Mouse (Mus musculus): ENCODE results near the gene Mustn1.
A peak's percentile ranks its signal among the peaks of the same experiment; 100 is the strongest.

Mustn1 gene

DNA sequence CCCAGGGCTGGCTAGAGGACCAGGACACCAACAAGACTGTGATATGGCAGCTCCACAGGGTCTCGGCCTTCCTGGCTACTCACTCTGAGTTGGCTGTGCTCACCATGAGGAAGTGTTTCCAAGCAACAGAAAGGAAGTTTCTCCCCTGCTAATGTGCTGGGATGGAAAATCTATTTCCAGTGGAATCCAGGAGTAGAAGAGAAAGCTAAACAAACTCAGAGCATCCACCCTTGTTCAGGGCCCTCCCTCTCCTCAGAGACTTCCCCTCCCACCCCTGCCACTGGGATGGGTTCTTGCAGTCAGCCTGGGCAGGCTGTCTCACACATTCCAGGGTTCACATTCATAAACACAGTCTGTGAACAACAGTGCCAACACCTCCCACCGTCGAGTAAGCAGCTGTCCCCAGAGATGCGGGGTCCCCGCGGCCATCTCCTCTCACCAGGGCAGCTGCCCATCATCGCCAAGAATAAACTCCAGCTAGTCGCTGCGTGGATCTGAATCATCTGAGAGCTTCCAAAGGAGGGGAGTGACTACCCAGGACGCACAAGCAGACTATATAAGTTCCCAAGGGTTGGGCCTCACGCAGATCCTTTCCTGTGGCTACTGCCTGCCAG, at the start of gene Mustn1:
Gene Mustn1 (plus strand): TSS at position 243 of the 614 bp plus-strand sequence.
- DNase-seq (ENCODE audit: low read depth, low spot score): no peak

DNA sequence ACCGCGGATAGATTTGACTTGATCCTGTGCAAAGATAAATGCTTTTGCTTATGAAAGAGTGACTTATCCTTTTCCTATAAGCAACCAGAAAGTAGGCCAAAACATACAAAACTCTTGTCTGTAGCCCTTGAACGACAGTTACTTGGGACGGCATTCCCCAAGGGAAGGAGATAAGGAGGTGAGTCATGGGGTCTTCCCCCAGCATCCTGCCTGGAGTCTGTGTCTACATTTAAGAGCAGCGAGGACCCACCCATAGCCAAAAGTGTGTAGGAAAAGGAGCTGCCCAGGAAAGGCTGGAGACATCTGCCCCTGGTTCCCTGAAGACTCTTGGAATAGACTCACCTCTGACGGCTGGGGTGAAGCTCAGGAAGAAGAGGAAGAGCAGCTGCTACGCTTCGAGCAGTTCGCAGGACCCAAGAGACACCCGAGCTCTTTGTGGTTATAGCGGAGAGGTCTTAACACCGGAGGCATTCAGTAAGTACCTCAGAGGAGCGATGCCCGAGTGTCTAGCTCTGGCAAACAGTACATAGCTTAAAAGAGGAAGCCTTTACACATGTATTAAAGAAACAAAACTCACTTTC, 41.5 kb upstream of the Mustn1 start:
- no peak for DNase-seq (ENCODE audit: low read depth, low spot score)

DNA sequence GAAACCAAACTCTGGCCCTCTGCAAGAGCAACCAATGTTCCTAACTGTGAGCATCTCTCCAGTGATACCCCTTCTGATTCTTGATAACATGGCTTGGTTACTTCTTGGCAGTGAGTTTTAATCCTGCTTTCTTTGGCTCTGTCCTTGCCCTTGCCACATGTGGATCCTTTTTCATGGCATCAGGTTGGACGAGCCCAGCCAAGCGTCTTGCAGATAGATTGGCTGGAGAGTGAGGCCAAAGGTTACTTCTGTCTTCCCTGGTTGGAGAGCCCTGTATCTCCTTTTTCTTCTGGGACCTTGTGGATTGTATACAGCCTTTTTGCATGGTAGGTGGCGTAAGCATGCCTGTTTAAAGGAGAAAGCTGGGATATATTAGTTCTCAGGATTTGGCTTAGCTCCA, 35.3 kb upstream of the Mustn1 start:
- no peak for DNase-seq (ENCODE audit: low read depth, low spot score)

DNA sequence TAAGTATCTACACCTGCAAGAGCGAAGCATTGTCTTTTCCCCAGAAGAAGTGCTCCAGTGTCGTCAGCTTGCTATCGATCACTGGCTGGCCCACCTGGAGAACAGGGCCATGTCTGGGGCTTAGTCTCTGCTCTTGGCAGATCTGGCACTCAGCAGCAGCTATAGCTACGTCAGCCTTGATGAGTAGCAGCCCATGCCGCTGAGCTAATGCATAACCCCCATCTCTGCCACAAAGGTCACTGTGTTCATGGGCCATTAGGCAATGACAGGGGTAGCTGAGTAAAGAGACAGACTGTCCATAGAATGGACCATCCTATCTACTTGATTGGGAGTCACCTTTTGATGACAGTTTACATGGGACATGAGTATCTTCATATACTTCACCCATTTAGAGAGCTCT, 28.5 kb upstream of the Mustn1 start:
- no peak for DNase-seq (ENCODE audit: low read depth, low spot score)

DNA sequence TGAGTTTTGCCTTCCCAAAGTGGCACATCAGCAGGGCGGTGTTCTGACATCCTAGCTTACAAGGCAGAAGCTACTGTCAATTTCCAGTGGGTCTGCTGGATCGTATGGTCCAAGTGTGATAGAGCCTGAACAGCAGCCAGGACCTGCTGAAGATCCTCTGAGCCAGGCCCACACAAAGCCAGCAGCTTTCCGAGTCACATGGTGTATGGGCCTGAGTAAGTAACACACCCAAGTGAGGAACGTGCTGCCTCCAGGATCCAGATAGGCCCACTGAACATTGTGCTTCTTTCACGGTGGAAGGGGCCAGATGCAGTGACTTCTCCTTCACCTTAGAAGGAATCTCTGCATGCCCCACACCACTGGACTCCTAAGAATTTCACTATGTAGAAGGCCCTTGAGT, 26.7 kb upstream of the Mustn1 start:
- DNase-seq (ENCODE audit: low read depth, low spot score): no peak

DNA sequence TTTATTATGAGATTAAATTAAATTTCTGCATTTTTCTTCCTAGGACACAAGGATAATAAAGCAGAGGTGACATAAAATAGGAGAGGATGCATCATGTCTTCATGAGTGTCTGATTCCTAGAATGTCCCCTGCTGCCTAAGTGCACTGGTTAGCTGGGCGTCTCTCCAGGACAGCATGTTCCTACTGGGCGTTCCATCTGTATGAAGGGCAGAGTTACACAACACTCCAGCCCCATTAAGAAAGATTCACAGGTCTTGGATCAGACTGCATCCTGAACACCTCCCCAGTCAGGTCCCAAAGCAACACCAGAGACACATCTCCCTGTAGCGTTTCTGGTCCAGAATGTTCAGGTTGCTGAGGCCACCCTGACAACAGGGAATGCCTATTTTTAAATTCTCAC, 23.7 kb upstream of the Mustn1 start:
- no peak for DNase-seq (ENCODE audit: low read depth, low spot score)

DNA sequence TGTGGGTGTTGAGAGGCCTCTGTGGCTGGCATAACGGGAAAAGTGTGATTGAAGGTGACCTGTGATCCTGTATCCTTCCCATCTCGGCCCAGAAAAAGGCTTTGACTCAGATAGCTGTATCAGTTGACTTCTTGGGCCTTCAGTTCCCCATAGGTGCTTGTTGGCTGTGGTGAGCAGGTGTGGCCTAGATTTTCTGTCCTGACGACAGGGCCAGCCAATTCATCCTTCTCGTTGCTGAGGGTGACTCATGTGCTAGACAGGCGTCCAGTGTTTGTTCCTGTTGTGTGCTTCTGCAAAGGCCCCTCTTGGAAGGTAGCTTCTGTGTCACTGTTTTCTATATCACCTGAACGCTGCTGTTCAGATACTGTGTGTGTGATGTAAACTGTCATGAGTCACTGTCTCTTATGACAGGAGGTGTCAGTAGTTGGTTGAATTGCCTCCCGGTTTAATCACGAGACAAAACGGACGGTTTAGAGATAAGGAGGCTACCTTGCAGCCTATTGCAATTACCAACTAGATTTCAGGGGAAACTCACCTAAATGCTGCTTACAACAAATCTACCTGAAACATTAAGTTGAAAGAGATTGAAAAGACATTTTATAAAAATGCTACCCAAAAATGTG, 22.0 kb upstream of the Mustn1 start:
- DNase-seq (ENCODE audit: low read depth, low spot score): no peak

DNA sequence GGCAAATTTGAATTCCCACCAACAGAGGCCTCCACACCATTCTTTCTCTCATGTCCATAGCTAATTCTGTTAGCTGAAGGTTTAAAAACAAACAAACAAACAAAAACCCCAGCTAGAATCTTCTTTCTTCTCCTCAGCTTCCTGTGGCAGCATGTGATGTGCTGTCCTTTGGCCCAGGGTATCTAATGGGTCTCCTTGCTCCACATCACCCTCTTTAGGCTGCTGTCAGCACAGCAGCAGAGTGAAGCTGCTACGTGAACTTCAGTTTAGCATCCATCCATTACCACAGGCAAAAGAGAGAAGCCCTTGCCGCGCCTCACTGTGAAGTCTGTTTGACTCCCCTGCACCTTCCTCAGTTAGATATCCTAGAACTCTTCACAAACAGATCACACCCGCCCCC, 21.0 kb upstream of the Mustn1 start:
- DNase-seq (ENCODE audit: low read depth, low spot score): peak; percentile 59

DNA sequence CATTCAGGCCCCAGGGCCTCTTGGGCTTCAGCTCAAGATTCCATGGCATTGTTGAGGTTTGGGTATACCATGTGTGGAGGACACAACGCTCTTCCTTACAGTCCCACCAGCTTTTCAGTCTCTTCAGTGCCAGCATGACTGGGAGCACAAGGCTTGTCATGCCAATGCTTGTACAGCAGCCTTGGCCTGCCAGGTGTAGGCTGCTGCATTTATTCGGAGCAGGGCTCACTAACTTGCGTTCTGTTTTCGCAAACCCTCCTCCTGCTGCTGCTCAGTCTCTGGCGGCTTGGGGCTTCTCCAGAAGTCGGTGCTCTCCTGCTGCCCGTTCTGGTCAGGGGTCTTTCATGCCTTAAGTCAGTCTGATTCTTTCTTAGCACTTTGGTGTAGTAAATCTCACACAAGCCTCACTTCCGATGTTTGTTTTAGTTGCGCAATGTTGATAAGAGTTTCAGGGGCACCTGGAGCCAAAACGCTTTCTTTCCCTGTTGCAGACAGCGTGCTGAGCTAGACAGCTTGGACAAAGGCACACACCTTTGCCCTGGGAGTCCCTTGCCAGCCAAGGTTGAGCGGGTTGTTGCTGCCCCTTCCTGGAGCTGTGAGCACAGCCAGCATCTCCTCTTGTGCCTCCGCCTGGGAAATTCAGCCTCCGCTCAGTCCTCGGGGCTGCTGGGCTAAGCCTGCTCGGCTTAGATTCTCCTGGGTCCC, 17.4 kb upstream of the Mustn1 start:
- no peak for DNase-seq (ENCODE audit: low read depth, low spot score)

DNA sequence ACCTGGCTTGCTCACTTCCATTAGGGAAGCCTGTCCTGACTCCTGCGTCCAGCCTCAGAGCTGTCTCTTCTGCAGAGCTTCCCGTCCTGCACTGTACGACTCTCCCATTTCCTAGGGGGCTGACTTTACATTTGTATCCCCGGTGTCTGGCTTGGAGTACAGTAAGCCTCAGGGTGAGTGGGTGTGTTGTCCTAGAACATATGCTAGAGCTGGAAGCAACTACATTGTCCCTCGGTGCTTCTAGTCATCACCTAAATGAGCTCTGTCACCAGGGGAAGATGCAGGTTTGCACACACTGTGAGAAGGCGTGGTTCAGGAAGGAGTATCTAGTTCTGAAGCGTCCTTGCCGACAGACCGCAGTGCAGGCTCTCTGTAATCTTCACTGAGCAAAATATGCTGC, 16.6 kb upstream of the Mustn1 start:
- no peak for DNase-seq (ENCODE audit: low read depth, low spot score)

DNA sequence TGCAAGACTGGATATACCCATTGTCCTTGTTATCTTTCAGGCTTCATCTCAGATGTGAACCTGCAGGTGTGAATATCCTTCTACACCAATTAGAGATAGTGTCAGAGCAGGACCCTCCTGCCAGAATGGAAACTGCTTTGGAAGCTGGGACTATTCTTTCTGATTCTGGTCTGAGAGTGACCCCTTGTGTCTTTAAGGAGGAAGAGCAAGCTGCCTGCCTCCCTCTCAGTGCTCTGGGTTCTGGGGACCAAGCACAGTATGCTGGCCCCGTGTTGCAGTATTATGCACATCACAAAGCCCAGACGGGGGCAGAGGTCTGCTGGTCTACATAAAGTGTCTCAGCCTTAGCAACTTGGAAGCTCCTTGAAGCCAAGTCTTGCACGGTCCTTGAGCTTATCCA, 13.7 kb upstream of the Mustn1 start:
- peak; percentile 26 for DNase-seq (ENCODE audit: low read depth, low spot score)

DNA sequence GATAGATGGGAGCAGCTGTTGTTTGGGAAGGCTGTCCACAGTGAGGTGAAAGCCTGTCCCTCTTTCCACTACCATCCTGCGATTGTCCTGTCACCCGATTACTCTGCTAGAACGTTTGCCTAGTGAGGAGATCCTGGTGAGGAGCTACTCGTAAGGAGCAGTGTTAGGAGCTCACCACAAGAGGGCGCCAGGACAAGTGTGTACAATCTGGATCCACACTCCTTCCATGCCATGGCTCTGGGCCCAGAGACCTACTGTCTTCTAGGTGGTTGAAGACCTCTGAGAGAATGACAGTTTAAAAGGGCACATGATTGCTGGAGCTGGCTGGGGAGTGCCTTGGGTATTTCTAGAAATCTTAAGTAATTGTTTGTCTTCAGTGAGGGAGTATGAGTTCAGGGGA, 12.0 kb upstream of the Mustn1 start:
- DNase-seq (ENCODE audit: low read depth, low spot score): peak; percentile 73

DNA sequence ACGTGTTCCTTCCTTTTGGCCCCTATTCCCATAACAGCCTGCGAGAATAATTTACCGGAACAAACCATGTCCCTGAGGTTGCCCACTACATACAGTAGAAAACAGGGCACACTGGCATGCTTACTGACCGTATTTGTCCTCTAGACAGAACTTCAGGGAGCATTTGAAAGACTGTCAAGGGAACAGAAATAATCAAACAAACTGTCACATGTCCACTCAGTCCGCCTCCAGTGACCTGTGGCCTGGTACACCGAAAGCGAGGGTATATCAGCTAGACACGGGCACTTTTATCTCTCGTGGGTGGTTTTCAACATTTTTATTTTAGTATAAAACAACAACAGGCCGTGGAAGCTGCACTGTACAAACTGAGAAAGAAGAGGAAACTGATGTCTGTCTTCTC, 10.2 kb upstream of the Mustn1 start:
- no peak for DNase-seq (ENCODE audit: low read depth, low spot score)

DNA sequence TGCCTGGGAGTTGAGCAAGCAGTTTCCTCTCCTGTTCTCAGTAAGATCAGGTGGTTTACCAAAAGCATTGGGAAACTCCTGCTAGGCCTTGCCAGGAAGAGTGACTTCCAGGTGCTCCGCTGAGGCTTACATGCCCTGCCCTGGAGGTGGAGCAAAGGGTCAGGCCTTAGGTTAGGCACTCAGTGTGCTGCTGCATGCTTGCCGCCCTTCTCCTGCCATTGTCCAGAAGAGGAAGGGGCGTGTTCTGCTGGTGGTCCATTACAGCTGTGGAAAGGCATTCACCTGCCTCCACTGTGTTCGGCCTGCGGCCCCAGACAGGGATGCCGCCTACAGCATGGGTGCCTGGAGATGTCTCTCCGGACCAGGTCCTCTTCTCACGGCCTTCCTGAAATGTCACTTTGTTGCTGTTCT, 9.6 kb upstream of the Mustn1 start:
- DNase-seq (ENCODE audit: low read depth, low spot score): peak; percentile 31

DNA sequence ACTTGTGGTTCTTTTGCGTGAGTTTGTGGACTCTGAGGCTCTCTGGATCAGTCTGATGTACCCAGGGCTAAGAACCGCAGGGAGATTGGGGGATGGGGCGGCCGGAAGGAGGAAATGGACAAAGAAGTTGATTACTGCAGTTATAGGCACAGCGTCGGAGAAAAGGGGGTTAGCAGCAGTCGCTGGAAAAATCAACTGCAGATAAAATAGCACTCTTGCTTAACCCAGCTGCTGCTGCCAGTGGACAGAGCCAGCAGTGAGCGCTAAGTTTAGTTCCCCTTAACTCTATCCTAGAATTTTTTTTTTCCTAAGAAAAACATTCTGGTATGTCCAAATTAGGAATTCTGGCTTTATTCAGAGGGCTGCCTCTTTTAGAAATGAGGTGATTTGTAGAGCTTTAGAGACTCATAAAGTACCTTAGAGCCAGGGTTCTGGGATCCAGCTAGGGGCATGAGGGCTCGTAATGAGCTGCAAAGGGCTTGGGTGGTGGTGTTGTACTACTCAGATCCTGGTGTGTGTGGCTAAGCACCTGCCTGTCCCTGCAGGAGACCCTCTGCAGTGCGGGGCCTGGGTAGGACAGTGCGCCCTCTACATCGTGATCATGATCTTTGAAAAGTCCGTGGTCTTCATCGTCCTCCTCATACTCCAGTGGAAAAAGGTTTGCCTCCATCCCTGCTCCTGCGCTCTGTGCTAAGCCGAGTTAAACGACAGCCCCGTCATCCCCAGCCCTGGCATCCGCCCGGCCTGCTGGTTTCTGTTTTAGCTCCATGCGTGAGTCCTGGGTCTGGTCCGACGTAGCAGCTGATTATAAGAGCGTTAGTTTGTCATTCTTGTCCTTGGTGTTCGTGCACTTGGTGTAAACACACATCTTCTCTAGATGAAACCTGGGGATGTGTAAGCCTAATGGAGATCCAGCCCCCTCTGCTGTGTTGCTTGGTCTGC, 8.5 kb upstream of the Mustn1 start:
- no peak for DNase-seq (ENCODE audit: low read depth, low spot score)

DNA sequence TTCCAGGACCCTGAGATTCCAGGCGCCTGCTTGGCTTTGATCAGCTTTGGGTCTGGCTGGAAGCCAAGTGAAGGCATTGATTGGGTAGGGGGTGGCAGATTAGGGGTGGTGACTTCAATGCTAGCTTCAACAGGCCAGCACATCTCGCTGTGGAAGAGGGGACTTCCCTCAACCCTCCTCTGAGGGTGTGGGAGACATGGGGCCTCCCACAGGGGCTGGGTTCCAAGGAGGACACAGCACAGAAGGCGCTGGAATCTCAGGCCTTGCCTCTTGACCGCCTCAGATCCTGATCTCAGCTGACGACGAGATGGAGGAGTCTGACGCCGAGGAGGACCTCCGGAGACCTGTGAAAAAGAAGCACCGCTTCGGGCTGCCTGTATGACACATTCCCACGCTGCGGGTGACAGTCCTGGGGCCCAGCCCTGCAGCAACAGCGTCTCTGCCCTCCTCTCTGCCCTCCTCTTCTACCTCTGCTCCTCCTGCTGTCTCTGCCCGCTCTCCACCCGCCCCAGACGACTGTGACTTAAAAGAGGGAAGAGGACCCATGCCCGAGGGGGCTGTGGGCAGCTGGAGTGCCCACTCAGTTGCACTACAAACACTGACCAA, 4.8 kb upstream of the Mustn1 start:
- DNase-seq (ENCODE audit: low read depth, low spot score): no peak

DNA sequence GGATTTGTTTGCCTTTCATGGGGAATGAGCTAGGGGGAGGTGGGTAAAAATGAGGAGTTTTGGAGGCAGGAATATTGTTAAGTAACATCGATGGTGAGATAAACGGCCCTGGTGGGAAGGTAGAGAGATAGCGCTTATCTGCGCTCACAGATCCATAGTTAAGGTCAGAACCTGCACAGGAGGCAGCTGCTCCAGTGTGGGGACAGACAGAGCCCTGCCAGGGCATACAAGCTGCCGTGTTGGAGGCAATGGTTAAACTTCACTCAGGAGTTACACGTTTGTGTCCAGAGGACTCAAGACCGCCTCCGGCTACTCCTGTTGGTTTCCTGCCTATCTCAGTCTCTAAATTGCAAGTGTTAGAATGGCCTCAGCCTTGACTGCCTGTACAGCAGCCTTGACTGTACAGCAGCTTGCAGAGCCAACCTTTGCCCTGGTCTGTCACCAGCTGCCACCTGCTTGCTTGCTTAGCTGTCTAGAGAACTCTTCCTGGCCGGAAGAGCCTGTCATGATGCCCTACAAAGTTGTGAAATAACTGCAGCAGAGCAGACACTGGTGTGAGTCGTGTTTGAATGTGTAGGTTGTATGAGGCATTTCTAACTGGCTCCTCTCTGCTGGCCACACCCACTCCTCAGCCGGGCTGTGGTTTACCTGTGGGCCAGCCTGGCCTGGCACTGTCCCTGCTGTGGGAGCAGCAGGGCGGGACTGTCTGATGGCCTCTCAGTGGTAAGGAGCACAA, 3.7 kb upstream of the Mustn1 start:
- DNase-seq (ENCODE audit: low read depth, low spot score): no peak

DNA sequence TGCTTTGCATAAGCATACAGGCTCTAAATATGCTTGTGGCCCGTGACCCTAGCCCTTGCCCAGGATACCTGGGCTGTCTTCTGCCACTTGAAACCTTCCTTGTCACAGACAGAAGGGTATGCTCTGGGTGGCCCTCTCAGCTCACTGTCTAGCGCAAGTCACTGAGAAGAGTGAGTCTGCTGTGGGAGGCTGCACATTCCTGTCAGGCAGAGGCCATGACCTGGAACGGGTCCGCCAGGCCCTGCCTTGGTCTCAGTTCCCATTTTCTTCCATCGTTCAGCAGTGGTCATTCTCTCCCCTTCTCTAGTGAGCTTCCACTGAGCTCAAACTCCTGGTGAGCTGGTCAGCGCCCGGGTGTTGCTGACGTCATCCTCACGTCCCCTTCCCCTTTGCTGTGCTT, 3.0 kb upstream of the Mustn1 start:
- no peak for DNase-seq (ENCODE audit: low read depth, low spot score)

DNA sequence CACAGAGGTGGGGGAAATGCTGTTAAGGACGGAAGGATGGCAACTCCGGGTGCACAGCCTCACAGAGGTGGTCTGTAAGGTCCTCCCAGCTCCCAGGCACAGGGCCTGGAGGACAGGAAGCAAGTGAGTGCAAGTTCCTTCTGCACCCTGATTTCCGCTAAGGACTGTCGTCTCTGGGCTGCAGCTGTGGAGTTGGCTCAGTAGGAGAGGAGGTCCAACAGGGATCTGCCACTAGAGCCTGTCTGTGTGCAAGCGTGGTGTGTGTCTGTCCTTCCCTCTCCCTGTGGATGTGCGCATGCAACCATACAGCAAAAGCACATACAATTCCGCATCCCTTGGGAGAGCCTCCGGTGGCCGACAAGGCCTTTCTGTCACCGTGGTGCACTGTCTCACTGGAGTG, 2.5 kb upstream of the Mustn1 start:
- DNase-seq (ENCODE audit: low read depth, low spot score): no peak

DNA sequence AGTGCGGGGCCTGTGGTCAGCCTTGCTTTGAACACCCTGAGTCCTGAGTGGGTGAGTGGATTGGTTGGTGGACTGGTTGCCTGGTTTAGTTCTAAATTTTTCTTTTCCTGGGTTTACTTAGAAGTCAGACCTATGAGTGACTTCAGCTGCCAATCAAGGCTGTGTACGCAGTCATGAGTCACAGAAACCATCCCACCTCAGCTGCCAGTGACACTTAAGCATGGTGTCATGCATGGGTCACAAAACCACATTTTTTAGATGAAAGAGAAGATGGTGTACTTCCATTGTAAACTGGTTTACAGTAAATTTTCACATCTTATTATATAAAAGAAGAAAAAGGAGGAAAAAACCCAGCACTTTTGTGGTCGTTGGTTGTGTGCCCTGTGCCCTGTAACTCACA, 1.2 kb upstream of the Mustn1 start:
- no peak for DNase-seq (ENCODE audit: low read depth, low spot score)

DNA sequence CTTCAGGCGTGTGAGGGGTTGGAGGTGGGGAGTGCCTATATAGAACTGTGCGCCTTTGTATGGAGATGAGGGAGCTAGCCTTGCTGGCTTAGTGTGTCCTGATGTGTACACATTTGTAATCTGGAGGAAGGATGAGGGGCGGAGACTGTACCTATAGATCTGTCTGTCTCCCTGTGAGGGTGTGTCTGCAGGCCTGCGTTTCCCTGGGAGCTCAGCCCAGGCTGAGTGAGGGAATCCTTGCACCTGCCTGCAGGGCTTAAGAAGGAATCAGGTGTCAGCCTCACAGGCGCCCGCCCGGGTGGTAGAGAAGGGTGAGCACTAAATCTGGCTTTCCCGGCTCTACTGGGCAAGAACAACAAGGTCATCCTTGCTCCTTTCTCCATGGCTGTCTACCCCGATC, 794 bp downstream of the Mustn1 start:
- DNase-seq (ENCODE audit: low read depth, low spot score): peak; percentile 33
